Mouse (Mus musculus) CH12.LX (cell line): ENCODE measurements around the gene Fbxw8. TPM values are rescaled to one million over a fixed set of nuclear protein-coding genes. Genes with fewer than 3 reads are reported as not detected.

ENCODE experiments used
- DNase-seq: peaks from one replicate; pipeline ENCODE4 v3.0.0-alpha.2; 2013; ENCODE audit errors: extremely low read depth
- H3K27ac ChIP-seq: 2 replicates; pipeline ENCODE4 v1.5.1; 2012; ENCODE audit warnings: low read depth, mild to moderate bottlenecking, control low read depth, moderate library complexity; ENCODE audit not compliant: insufficient read depth
- H3K27me3 ChIP-seq: replicated peaks from 2 replicates; pipeline ENCODE3; 2012; ENCODE audit warnings: inconsistent platforms
- H3K36me3 ChIP-seq, 2 experiments: replicated peaks in 1 of 2; 2 replicates each; pipeline versions ENCODE3 to v1.6.1; 2012; ENCODE audit warnings: inconsistent platforms in 1 of 2, low read length in 1 of 2, mild to moderate bottlenecking in 1 of 2, mixed read lengths in 1 of 2, moderate library complexity in 1 of 2; ENCODE audit not compliant: control insufficient read depth in 1 of 2, insufficient read depth in 1 of 2
- H3K4me1 ChIP-seq, 2 experiments: 2 replicates each; pipeline ENCODE4 v1.6.1; 2012; ENCODE audit warnings: inconsistent platforms in 1 of 2, moderate library complexity in 1 of 2; ENCODE audit not compliant: insufficient read depth in 2 of 2, control insufficient read depth in 1 of 2
- H3K4me2 ChIP-seq: 2 replicates; pipeline ENCODE4 v1.6.1; 2012; ENCODE audit warnings: low read depth, mild to moderate bottlenecking, control low read depth; ENCODE audit not compliant: poor library complexity, insufficient read depth, severe bottlenecking
- H3K4me3 ChIP-seq, 3 experiments: fragments of 150-350 bp in 1 of 3; sonication (generic) in 1 of 3; replicated peaks in 1 of 3; 2 replicates each; pipeline versions ENCODE3 to v1.5.1; 2011 to 2012; ENCODE audit warnings: low read depth in 2 of 3, low read length in 2 of 3, mild to moderate bottlenecking in 2 of 3, moderate library complexity in 2 of 3, control low read depth in 1 of 3, improper control_type of control experiment in 1 of 3, inconsistent platforms in 1 of 3, mixed read lengths in 1 of 3; ENCODE audit not compliant: poor library complexity in 1 of 3
- H3K79me2 ChIP-seq: replicated peaks from 2 replicates; pipeline ENCODE4 v1.6.1; 2012; ENCODE audit warnings: mild to moderate bottlenecking, moderate library complexity; ENCODE audit not compliant: control insufficient read depth, poor library complexity, insufficient read depth, severe bottlenecking; ENCODE audit errors: extremely low read depth
- H3K9ac ChIP-seq: 2 replicates; pipeline ENCODE4 v1.6.1; 2012; ENCODE audit warnings: low read depth, mild to moderate bottlenecking, control low read depth, moderate library complexity; ENCODE audit not compliant: insufficient read depth
- H3K9me3 ChIP-seq: replicated peaks from 2 replicates; pipeline ENCODE3; 2012; ENCODE audit warnings: low read length, inconsistent platforms, mixed read lengths
- BHLHE40 ChIP-seq: IDR thresholded peaks from 2 replicates; pipeline ENCODE4 v1.6.1; 2011; ENCODE audit warnings: mild to moderate bottlenecking, low read depth, low read length, improper control_type of control experiment
- CHD2 ChIP-seq: IDR thresholded peaks from 2 replicates; pipeline ENCODE4 v1.6.1; 2011; ENCODE audit warnings: low read length, improper control_type of control experiment
- CTCF ChIP-seq, 2 experiments: IDR thresholded peaks in 1 of 2; conservative IDR thresholded peaks in 1 of 2; 2 replicates each; pipeline ENCODE4 v1.5.1; 2011 to 2012; ENCODE audit warnings: low read depth in 2 of 2, low read length in 2 of 2, improper control_type of control experiment in 1 of 2, inconsistent platforms in 1 of 2, mild to moderate bottlenecking in 1 of 2, moderate library complexity in 1 of 2
- ELF1 ChIP-seq: IDR thresholded peaks from 2 replicates; pipeline ENCODE4 v1.6.1; 2014; ENCODE audit warnings: low read depth, mild to moderate bottlenecking, inconsistent platforms, low read length, improper control_type of control experiment
- EP300 ChIP-seq: IDR thresholded peaks from 2 replicates; pipeline ENCODE4 v1.6.1; 2011; ENCODE audit warnings: low read length, improper control_type of control experiment
- ETS1 ChIP-seq: conservative IDR thresholded peaks from 2 replicates; pipeline ENCODE4 v1.6.1; 2012; ENCODE audit warnings: low read depth, mild to moderate bottlenecking, inconsistent platforms, low read length, improper control_type of control experiment, moderate library complexity
- HCFC1 ChIP-seq: IDR thresholded peaks from 2 replicates; pipeline ENCODE4 v1.6.1; 2012; ENCODE audit warnings: low read depth, mild to moderate bottlenecking, inconsistent platforms, low read length, improper control_type of control experiment
- IRF4 ChIP-seq: IDR thresholded peaks from 2 replicates; pipeline ENCODE4 v1.6.1; 2014; ENCODE audit warnings: low read depth, mild to moderate bottlenecking, inconsistent platforms, low read length, improper control_type of control experiment
- JUN ChIP-seq: IDR thresholded peaks from 2 replicates; pipeline ENCODE4 v1.6.1; 2011; ENCODE audit warnings: low read depth, mild to moderate bottlenecking, low read length, improper control_type of control experiment, moderate library complexity; ENCODE audit not compliant: insufficient read depth
- KAT2A ChIP-seq: IDR thresholded peaks from 2 replicates; pipeline ENCODE4 v1.6.1; 2012; ENCODE audit warnings: low read length, improper control_type of control experiment, inconsistent platforms; ENCODE audit not compliant: insufficient replicate concordance
- MAFK ChIP-seq: IDR thresholded peaks from 2 replicates; pipeline ENCODE4 v1.6.1; 2011; ENCODE audit warnings: low read length, improper control_type of control experiment; ENCODE audit not compliant: insufficient replicate concordance
- MAX ChIP-seq: IDR thresholded peaks from 2 replicates; pipeline ENCODE4 v1.6.1; 2011; ENCODE audit warnings: low read length, improper control_type of control experiment
- MEF2A ChIP-seq: IDR thresholded peaks from 2 replicates; pipeline ENCODE4 v1.6.1; 2014; ENCODE audit warnings: low read depth, mild to moderate bottlenecking, inconsistent platforms, low read length, improper control_type of control experiment, borderline replicate concordance
- MYC ChIP-seq: IDR thresholded peaks from 2 replicates; pipeline ENCODE4 v1.6.1; 2011; ENCODE audit warnings: low read depth, mild to moderate bottlenecking, improper control_type of control experiment, low read length
- NELFE ChIP-seq: IDR thresholded peaks from 2 replicates; pipeline ENCODE4 v1.6.1; 2011; ENCODE audit warnings: low read depth, low read length, improper control_type of control experiment
- NRF1 ChIP-seq: IDR thresholded peaks from 2 replicates; pipeline ENCODE4 v1.6.1; 2014; ENCODE audit warnings: low read depth, mild to moderate bottlenecking, inconsistent platforms, low read length, improper control_type of control experiment, moderate library complexity
- POLR2A ChIP-seq: IDR thresholded peaks from 2 replicates; pipeline ENCODE4 v1.6.1; 2011; ENCODE audit warnings: low read depth, mild to moderate bottlenecking, improper control_type of control experiment, low read length
- POLR2AphosphoS2 ChIP-seq: IDR thresholded peaks from 2 replicates; pipeline ENCODE4 v1.6.1; 2011; ENCODE audit warnings: low read depth, low read length, improper control_type of control experiment
- RCOR1 ChIP-seq: conservative IDR thresholded peaks from 2 replicates; pipeline ENCODE4 v1.6.1; 2012; ENCODE audit warnings: low read depth, mild to moderate bottlenecking, inconsistent platforms, low read length, improper control_type of control experiment
- SMC3 ChIP-seq: IDR thresholded peaks from 2 replicates; pipeline ENCODE4 v1.6.1; 2011; ENCODE audit warnings: low read depth, low read length, improper control_type of control experiment
- UBTF ChIP-seq: IDR thresholded peaks from 2 replicates; pipeline ENCODE4 v1.6.1; 2012; ENCODE audit warnings: low read depth, mild to moderate bottlenecking, inconsistent platforms, low read length, improper control_type of control experiment, moderate library complexity
- USF1 ChIP-seq: IDR thresholded peaks from 2 replicates; pipeline ENCODE4 v1.6.1; 2014; ENCODE audit warnings: low read depth, mild to moderate bottlenecking, inconsistent platforms, low read length, improper control_type of control experiment
- ZKSCAN1 ChIP-seq: IDR thresholded peaks from 2 replicates; pipeline ENCODE4 v1.6.1; 2012; ENCODE audit warnings: low read depth, inconsistent platforms, low read length, improper control_type of control experiment, borderline replicate concordance
- dilution Hi-C: fragments of 300-500 bp; cut with MboI; formaldehyde crosslinking; loops from 2 replicates; pipeline ENCODE4 v1.14.3; 2020; ENCODE audit warnings: low sequenced_read_pairs; ENCODE audit not compliant: extremely low pct_unique_long_range_greater_than_20kb, extremely low pct_ligation_motif_present
- in situ Hi-C: fragments of 300-500 bp; cut with MboI; formaldehyde crosslinking; loops from 3 replicates; pipeline ENCODE4 v1.14.3; 2019; ENCODE audit warnings: low sequenced_read_pairs, low pct_ligation_motif_present, low pct_unique_long_range_greater_than_20kb, mixed read lengths
- polyA plus RNA-seq: library from polyadenylated mRNA; unstranded; fragments of >175 nt; gene quantifications from 2 replicates; pipeline ENCODE4 v1.2.1, GENCODE M21; 2012; ENCODE audit warnings: low read depth; ENCODE audit not compliant: insufficient read length
- total RNA-seq, 2 experiments: library from RNA; depleted of rRNA; stranded (reverse); fragments of 300-350 nt in 1 of 2; fragments of >200 nt in 1 of 2; gene quantifications; 2 replicates each; pipeline ENCODE4 v1.2.3; 2012 to 2014

Gene Fbxw8
- total and polyA plus RNA-seq, 3 experiments = 41.7 to 50.9 (median 47.3) TPM

- dilution Hi-C loops = no loop called here
- no peaks in the 10 kb centered on the region for H3K9me3 ChIP-seq
- in situ Hi-C loops = no loop called here
- no peak overlapping the region for H3K4me2 ChIP-seq
- no peak for DNase-seq
- H3K79me2 ChIP-seq = no peaks in the 10 kb centered on the region
- H3K9ac ChIP-seq = no peak overlapping the region
- no peak overlapping the region for H3K27ac ChIP-seq
- no peak overlapping the region for H3K4me3 ChIP-seq
- no peaks in the 10 kb centered on the region for H3K27me3 ChIP-seq
- H3K4me1 ChIP-seq = peaks cover 0 to 3% of the 10 kb centered on the region in 2 experiments; a peak in 2 of 4 replicates
- TF ChIP-seq POLR2AphosphoS2 (no peak), ETS1 (no peak), UBTF (no peak), NRF1 (no peak), HCFC1 (no peak), MEF2A (no peak), MAFK (no peak), USF1 (no peak), IRF4 (no peak), NELFE (no peak), BHLHE40 (no peak)
- H3K36me3 ChIP-seq = peaks cover 0 to 19% of the 10 kb centered on the region in 2 experiments
Observed at GRCm38 (mm10) chr5:118057508-118058111, 97.7 kb downstream of the Fbxw8 start.

GRCm38 (mm10) chr5:118053205-118053604, 102.1 kb downstream of the Fbxw8 start:
- no peaks in the 10 kb centered on the region for H3K36me3 ChIP-seq
- H3K4me3 ChIP-seq = no peak overlapping the region
- dilution Hi-C loops (no loop called here), in situ Hi-C loops (no loop called here)
- H3K79me2 ChIP-seq = no peaks in the 10 kb centered on the region
- H3K9me3 ChIP-seq = no peaks in the 10 kb centered on the region
- no peaks in the 10 kb centered on the region for H3K27me3 ChIP-seq
- H3K4me2 ChIP-seq = no peak overlapping the region
- no peak overlapping the region for H3K9ac ChIP-seq
- H3K27ac ChIP-seq = no peak overlapping the region
- TF ChIP-seq MAX (no peak), ETS1 (no peak), NELFE (no peak), HCFC1 (no peak), POLR2A (no peak), KAT2A (no peak), CTCF (conservative IDR thresholded peaks at IDR 0.05 in 1 of 2, IDR thresholded peaks at IDR 0.05 in 1 of 2; ENCODE audit: low read depth in 2 of 2, low read length in 2 of 2) (no peak), ZKSCAN1 (no peak), MYC (no peak), ELF1 (no peak), JUN (no peak), RCOR1 (no peak), CHD2 (no peak), EP300 (no peak), SMC3 (no peak), MAFK (no peak)
- TF ChIP-seq, all 38 proteins: peak for 0
- H3K4me1 ChIP-seq = peaks cover 9 to 32% of the 10 kb centered on the region in 2 experiments
- DNase-seq = no peak
